ENCODE assay signal across 9 mouse cellular contexts in the genomic region with DNA sequence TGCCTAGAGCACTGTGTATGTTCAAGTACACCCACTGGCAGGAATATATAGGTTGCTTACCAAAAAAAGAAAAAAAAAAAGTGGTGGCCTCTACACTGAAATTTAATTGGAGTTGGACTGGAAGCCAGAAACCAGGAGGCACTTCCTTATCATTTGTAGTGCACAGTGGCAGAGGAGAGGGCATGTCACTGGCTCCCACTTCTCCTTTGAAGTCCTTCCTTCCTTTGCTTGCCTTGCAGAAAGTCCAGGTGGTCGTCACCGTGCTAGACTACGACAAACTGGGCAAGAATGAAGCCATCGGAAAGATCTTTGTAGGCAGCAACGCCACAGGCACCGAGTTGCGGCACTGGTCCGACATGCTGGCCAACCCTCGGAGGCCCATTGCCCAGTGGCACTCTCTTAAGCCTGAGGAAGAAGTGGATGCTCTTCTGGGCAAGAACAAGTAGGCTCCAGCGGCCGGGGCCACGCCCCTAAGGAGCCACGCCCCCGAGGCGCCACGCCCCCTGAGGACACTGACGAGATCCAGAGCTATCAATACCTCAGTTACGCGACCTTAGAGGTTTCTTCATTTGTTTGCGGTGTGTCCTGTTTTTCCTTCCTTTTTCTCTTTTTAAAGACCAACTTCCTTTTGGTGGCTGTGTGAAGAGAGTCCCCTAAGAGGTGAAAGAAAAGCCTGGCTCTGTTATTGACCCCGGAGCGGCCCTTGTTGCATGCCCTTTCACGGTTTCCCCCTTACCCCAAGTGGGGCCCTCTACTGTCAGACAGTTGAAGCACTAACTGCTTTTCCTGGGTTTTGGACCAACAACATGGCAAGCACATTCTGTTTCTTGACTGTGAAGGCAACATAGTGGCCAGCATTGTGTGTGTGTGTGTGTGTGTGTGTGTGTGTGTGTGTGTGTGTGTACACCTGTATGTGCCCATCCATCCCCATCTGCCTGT.
DNase-seq lines count a peak whose midpoint lies in the region; ATAC-seq and TF ChIP-seq lines count a peak whose summit lies in the region.
"Had no signal": no experiment of that assay in that cellular context is flagged by ENCODE, and none has a peak within 500 bp of the region (broad histone marks: within the 10 kb centered on the region; RNA-seq: fewer than 3 reads in every experiment).

No protein-coding gene starts in this region.

- no peak for TF ChIP-seq CTCF in heart, adult 2 months (IDR thresholded peaks at IDR 0.05)
- no peak for TF ChIP-seq CTCF in heart, postnatal 0 days (IDR thresholded peaks at IDR 0.05; ENCODE audit: low read depth)

- no peak overlapping the region for H3K4me3 ChIP-seq in heart, adult 2 months
- peak overlapping the region; percentile 6; the same call in 1 of the 2 replicates for H3K4me3 ChIP-seq in heart, postnatal 0 days (ENCODE audit: low read depth, low read length)
- peak overlapping the region; percentile 28 for H3K4me3 ChIP-seq in liver, embryonic 16.5 days (ENCODE audit: low read depth, low read length)
- H3K4me3 ChIP-seq: limb, embryonic 15.5 days had no signal

- H3K79me2 ChIP-seq in heart, adult 2 months (replicated peaks; ENCODE audit: control insufficient read depth, insufficient read depth, low read length) = no peaks in the 10 kb centered on the region

- no peak for ATAC-seq in heart, postnatal 0 days (ENCODE audit: insufficient read depth, low read depth)
- ATAC-seq in liver, embryonic 16.5 days (ENCODE audit: low read depth) = peak; percentile 72
- 0 out of 2 replicates have a peak, but pooled peaks have one; percentile 27 for ATAC-seq in neutrophil, adult 5-6 weeks (ENCODE audit: extremely low read depth, insufficient number of reproducible peaks, low FRiP score, poor library complexity, severe bottlenecking)

- no peak for TF ChIP-seq EP300 in heart, adult 2 months (IDR thresholded peaks at IDR 0.05; ENCODE audit: insufficient read depth, low read depth, low read length)
- TF ChIP-seq EP300 in heart, postnatal 0 days (IDR thresholded peaks at IDR 0.05; ENCODE audit: low read depth) = no peak

- no peak for TF ChIP-seq POLR2A in heart, adult 2 months (IDR thresholded peaks at IDR 0.05; ENCODE audit: insufficient read depth, low read depth, low read length)

- H3K27me3 ChIP-seq in heart, adult 2 months (ENCODE audit: control insufficient read depth, insufficient read depth, low read length) = no peaks in the 10 kb centered on the region
- no peaks in the 10 kb centered on the region for H3K27me3 ChIP-seq in heart, postnatal 0 days (ENCODE audit: control insufficient read depth, insufficient read depth, low read length)
- no peaks in the 10 kb centered on the region for H3K27me3 ChIP-seq in liver, embryonic 16.5 days (ENCODE audit: control insufficient read depth, insufficient read depth, low read depth, low read length)
- H3K27me3 ChIP-seq: limb, embryonic 15.5 days had no signal

- H3K4me2 ChIP-seq in heart, postnatal 0 days (ENCODE audit: low read depth, low read length) = peak overlapping the region; percentile 16; the same call in 1 of the 2 replicates
- peak overlapping the region; percentile 28 for H3K4me2 ChIP-seq in liver, embryonic 16.5 days (ENCODE audit: low read depth, low read length)
- H3K4me2 ChIP-seq: limb, embryonic 15.5 days had no signal

- 26% methylated on average over 23 of the region's 23 CpGs for WGBS in heart, adult 2 months
- 20% methylated on average over 23 of the region's 23 CpGs for WGBS in heart, postnatal 0 days
- WGBS in liver, embryonic 16.5 days (ENCODE audit: insufficient replicate concordance) = 5% methylated on average over 23 of the region's 23 CpGs

- no peak overlapping the region for H3K9ac ChIP-seq in heart, adult 2 months (ENCODE audit: low read depth, low read length)
- H3K9ac ChIP-seq in heart, postnatal 0 days (replicated peaks; ENCODE audit: low read depth, low read length) = no peak overlapping the region
- no peak overlapping the region for H3K9ac ChIP-seq in liver, embryonic 16.5 days (ENCODE audit: low read depth, low read length)
- H3K9ac ChIP-seq: limb, embryonic 15.5 days had no signal

- no peaks in the 10 kb centered on the region; the same call in 1 of the 2 replicates for H3K4me1 ChIP-seq in heart, adult 2 months (ENCODE audit: control insufficient read depth, insufficient read depth, low read length)
- H3K4me1 ChIP-seq in heart, postnatal 0 days (ENCODE audit: control insufficient read depth, insufficient read depth) = peaks cover 15% of the 10 kb centered on the region
- peaks cover 14% of the 10 kb centered on the region for H3K4me1 ChIP-seq in liver, embryonic 16.5 days (ENCODE audit: control insufficient read depth, low read depth, low read length)

- no peak overlapping the region for H3K27ac ChIP-seq in heart, adult 2 months
- H3K27ac ChIP-seq in heart, postnatal 0 days (ENCODE audit: low read depth) = no peak overlapping the region
- no peak overlapping the region for H3K27ac ChIP-seq in liver, embryonic 16.5 days (ENCODE audit: low read length)
- H3K27ac ChIP-seq: limb, embryonic 15.5 days had no signal

- peak; percentile 58 to 60 for DNase-seq in heart, adult 2 months
- no peak for DNase-seq in heart, adult 8-10 months (ENCODE audit: low spot score)
- peak; percentile 74 for DNase-seq in c-Kit-positive CD71-negative TER-119-negative erythroid progenitor cells, embryonic 14.5 days (ENCODE audit: low read depth)
- DNase-seq in heart, postnatal 0 days (ENCODE audit: low spot score) = no peak
- DNase-seq in left cerebral cortex, postnatal 36 days (ENCODE audit: low spot score in 2 of 2) = no peak
- DNase-seq in left cerebral cortex, adult 8-10 months (ENCODE audit: low spot score in 2 of 2) = no peak

- no peaks in the 10 kb centered on the region for H3K36me3 ChIP-seq in heart, adult 2 months (ENCODE audit: control insufficient read depth, insufficient read depth, low read length)
- H3K36me3 ChIP-seq in heart, postnatal 0 days (replicated peaks; ENCODE audit: control insufficient read depth, insufficient read depth, low read length) = no peaks in the 10 kb centered on the region
- H3K36me3 ChIP-seq in liver, embryonic 16.5 days (ENCODE audit: control insufficient read depth, insufficient read depth) = no peaks in the 10 kb centered on the region
- H3K36me3 ChIP-seq: limb, embryonic 15.5 days had no signal

- no peaks in the 10 kb centered on the region for H3K9me3 ChIP-seq in heart, postnatal 0 days (replicated peaks; ENCODE audit: control insufficient read depth, low read length)
- H3K9me3 ChIP-seq in liver, embryonic 16.5 days (replicated peaks; ENCODE audit: control insufficient read depth, low read length) = no peaks in the 10 kb centered on the region
- H3K9me3 ChIP-seq: limb, embryonic 15.5 days had no signal

- intact Hi-C loops in heart, adult 2 months (cut with DNase I) = no loop called here
- intact Hi-C loops in left cerebral cortex, postnatal 36 days (cut with DNase I) = no loop called here

Comparison
In these comparisons a context has a peak if more than half of its experiments do, and no peak if none do; other contexts are left out.
1. DNase-seq: peak in heart, adult 2 months (2 of 2) and c-Kit-positive CD71-negative TER-119-negative erythroid progenitor cells, embryonic 14.5 days (single experiment); none in heart, adult 8-10 months (single experiment), heart, postnatal 0 days (single experiment), left cerebral cortex, postnatal 36 days (0 of 2) and left cerebral cortex, adult 8-10 months (0 of 2).